Mouse (Mus musculus) forebrain, embryonic 13.5 days (tissue): ENCODE measurements at regions not wholly inside any gene's neighbourhood (a gene's known extent, or its start where the extent isn't known, plus 50 kb on each side); places are given as distances from the start of the nearest gene placed in this dataset.

Source experiments
- ATAC-seq: fragments of 200-750 bp; cut with Nextera tagmentation; 2 replicates; pipeline ENCODE4 v1.8.0; 2017
- H3K27ac ChIP-seq: fragments of 300-500 bp; sonication (generic); 2 replicates; pipeline ENCODE4 v1.5.1; 2015; ENCODE audit warnings: inconsistent platforms, mild to moderate bottlenecking, moderate library complexity
- H3K27me3 ChIP-seq: fragments of 300-500 bp; sonication (generic); 2 replicates; pipeline ENCODE4 v1.6.1; 2015; ENCODE audit warnings: mild to moderate bottlenecking, inconsistent platforms
- H3K36me3 ChIP-seq: fragments of 300-500 bp; sonication (generic); 2 replicates; pipeline ENCODE4 v1.6.1; 2015; ENCODE audit warnings: mild to moderate bottlenecking, inconsistent platforms; ENCODE audit not compliant: poor library complexity, severe bottlenecking
- H3K4me1 ChIP-seq: fragments of 300-500 bp; sonication (generic); 2 replicates; pipeline ENCODE4 v1.6.1; 2015; ENCODE audit warnings: inconsistent platforms
- H3K4me2 ChIP-seq: fragments of 300-500 bp; sonication (generic); 2 replicates; pipeline ENCODE4 v1.6.1; 2015; ENCODE audit warnings: inconsistent platforms, mild to moderate bottlenecking, moderate library complexity
- H3K4me3 ChIP-seq: fragments of 300-500 bp; sonication (generic); 2 replicates; pipeline ENCODE4 v1.5.1; 2015; ENCODE audit warnings: mild to moderate bottlenecking, inconsistent platforms
- H3K9ac ChIP-seq: fragments of 300-500 bp; sonication (generic); 2 replicates; pipeline ENCODE4 v1.6.1; 2015; ENCODE audit warnings: mild to moderate bottlenecking, inconsistent platforms
- H3K9me3 ChIP-seq: fragments of 300-500 bp; sonication (generic); replicated peaks from 2 replicates; pipeline ENCODE4 v1.6.1; 2016; ENCODE audit warnings: inconsistent platforms
- WGBS: fragments of 180-500 bp; shearing (Covaris S2); methylation state at CpG from one replicate; pipeline ENCODE4 v1.1.7; 2015; 5-methylcytosine and 5-hydroxymethylcytosine counted together

GRCm38 (mm10) chr9:80683030-80683692 lies 217.9 kb upstream of the Impg1 start:
- WGBS = 78% methylated on average over 5 of the region's 5 CpGs

GRCm38 (mm10) chr9:80681709-80682108 lies 216.4 kb upstream of the Impg1 start:
- WGBS = 96% methylated on average over 2 of the region's 2 CpGs
- Histone ChIP-seq H3K27me3 (no peaks in the 10 kb centered on the region), H3K4me3 (no peak overlapping the region), H3K9me3 (no peaks in the 10 kb centered on the region), H3K4me1 (no peaks in the 10 kb centered on the region), H3K9ac (no peak overlapping the region), H3K36me3 (no peaks in the 10 kb centered on the region), H3K4me2 (no peak overlapping the region), H3K27ac (no peak overlapping the region)
- ATAC-seq = no peak

More at GRCm38 (mm10) chr9:80683030-80683692, 217.9 kb upstream of the Impg1 start:
- Histone ChIP-seq H3K27ac (no peak overlapping the region), H3K9me3 (no peaks in the 10 kb centered on the region), H3K4me1 (no peaks in the 10 kb centered on the region), H3K4me3 (no peak overlapping the region), H3K9ac (no peak overlapping the region), H3K4me2 (no peak overlapping the region), H3K36me3 (no peaks in the 10 kb centered on the region), H3K27me3 (no peaks in the 10 kb centered on the region)
- no peak for ATAC-seq

GRCm38 (mm10) chr9:80671483-80671882 lies 206.2 kb upstream of the Impg1 start:
- Histone ChIP-seq H3K4me3 (no peak overlapping the region), H3K9ac (no peak overlapping the region), H3K4me1 (no peaks in the 10 kb centered on the region), H3K27me3 (no peaks in the 10 kb centered on the region), H3K27ac (no peak overlapping the region), H3K9me3 (no peaks in the 10 kb centered on the region), H3K4me2 (no peak overlapping the region), H3K36me3 (no peaks in the 10 kb centered on the region)
- 97% methylated on average over 1 of the region's 1 CpGs for WGBS
- no peak for ATAC-seq

DNA sequence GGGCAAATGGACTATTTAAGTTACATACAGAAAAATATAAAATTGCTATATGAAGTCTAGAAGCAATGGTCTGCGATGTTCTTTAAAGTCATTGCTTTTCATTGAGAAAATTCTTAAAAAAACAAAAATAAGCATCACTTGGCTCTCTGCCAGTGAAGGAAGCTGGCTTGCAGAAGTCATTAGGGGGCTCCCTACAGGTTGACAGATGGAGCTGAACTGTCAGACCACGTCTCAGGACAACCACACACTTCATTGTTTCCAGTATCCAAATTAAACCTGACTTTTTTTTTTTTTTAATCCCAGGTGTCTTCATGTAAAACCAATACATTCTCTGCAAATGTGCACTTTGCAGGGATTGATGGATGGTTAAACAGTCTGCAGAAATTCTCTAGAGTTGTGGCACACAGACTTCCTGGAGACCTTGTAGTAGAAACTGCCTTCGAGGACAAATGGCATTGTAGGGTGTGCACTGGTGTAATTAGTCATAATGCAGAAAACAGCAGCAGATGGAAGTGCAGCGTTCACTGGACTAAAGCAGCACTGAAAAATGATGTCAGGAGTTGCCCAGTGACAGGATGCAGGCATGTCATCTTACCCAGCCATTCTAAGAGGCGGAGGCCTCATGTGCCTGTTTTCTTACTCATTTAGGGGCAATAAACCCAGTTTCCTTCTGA lies 203.4 kb upstream of the Impg1 start:
- H3K27ac ChIP-seq = no peak overlapping the region
- H3K4me3 ChIP-seq = no peak overlapping the region
- no peak overlapping the region for H3K4me2 ChIP-seq
- 0 out of 2 replicates have a peak, but pooled peaks have one; percentile 19 for ATAC-seq
- no peaks in the 10 kb centered on the region for H3K9me3 ChIP-seq
- H3K4me1 ChIP-seq = no peaks in the 10 kb centered on the region
- no peaks in the 10 kb centered on the region for H3K27me3 ChIP-seq
- 74% methylated on average over 5 of the region's 5 CpGs for WGBS
- no peak overlapping the region for H3K9ac ChIP-seq
- H3K36me3 ChIP-seq = no peaks in the 10 kb centered on the region

DNA sequence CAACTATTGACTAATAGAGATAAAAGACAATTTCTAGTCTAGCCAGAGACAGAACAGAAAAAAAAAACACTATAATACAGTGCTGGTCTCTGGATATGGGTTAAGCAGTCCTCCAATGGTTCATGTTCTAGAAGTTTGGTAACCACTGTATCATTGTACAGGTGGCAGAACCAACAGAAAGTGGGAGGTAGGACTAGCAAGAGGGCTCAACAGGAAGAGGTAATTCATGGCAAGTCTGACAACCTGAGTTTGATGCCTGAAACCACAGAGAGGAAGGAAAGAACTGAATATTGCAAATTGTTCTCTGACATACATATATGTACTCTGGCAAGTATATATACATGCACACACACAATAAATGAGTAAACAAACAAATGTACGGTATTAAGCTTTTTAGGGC lies 193.5 kb upstream of the Impg1 start:
- H3K27me3 ChIP-seq = no peaks in the 10 kb centered on the region
- H3K4me1 ChIP-seq = no peaks in the 10 kb centered on the region
- H3K9ac ChIP-seq = no peak overlapping the region
- H3K4me2 ChIP-seq = no peak overlapping the region
- H3K36me3 ChIP-seq = no peaks in the 10 kb centered on the region
- no peak overlapping the region for H3K27ac ChIP-seq
- WGBS = 90% methylated on average over 1 of the region's 1 CpGs
- ATAC-seq = no peak
- H3K9me3 ChIP-seq = no peaks in the 10 kb centered on the region
- H3K4me3 ChIP-seq = no peak overlapping the region

GRCm38 (mm10) chr9:80615114-80615513 lies 149.8 kb upstream of the Impg1 start:
- H3K9ac ChIP-seq = no peak overlapping the region
- H3K4me1 ChIP-seq = no peaks in the 10 kb centered on the region
- no peak overlapping the region for H3K4me3 ChIP-seq
- H3K27me3 ChIP-seq = no peaks in the 10 kb centered on the region
- no peaks in the 10 kb centered on the region for H3K36me3 ChIP-seq
- no peak overlapping the region for H3K4me2 ChIP-seq
- H3K27ac ChIP-seq = no peak overlapping the region
- H3K9me3 ChIP-seq = no peaks in the 10 kb centered on the region
- ATAC-seq = no peak
- WGBS = 64% methylated on average over 3 of the region's 3 CpGs

GRCm38 (mm10) chr9:80600019-80600418 lies 134.7 kb upstream of the Impg1 start:
- no peak for ATAC-seq
- Histone ChIP-seq H3K4me3 (no peak overlapping the region), H3K27me3 (no peaks in the 10 kb centered on the region), H3K9ac (no peak overlapping the region), H3K4me1 (no peaks in the 10 kb centered on the region), H3K4me2 (no peak overlapping the region), H3K36me3 (no peaks in the 10 kb centered on the region), H3K9me3 (no peaks in the 10 kb centered on the region), H3K27ac (no peak overlapping the region)

DNA sequence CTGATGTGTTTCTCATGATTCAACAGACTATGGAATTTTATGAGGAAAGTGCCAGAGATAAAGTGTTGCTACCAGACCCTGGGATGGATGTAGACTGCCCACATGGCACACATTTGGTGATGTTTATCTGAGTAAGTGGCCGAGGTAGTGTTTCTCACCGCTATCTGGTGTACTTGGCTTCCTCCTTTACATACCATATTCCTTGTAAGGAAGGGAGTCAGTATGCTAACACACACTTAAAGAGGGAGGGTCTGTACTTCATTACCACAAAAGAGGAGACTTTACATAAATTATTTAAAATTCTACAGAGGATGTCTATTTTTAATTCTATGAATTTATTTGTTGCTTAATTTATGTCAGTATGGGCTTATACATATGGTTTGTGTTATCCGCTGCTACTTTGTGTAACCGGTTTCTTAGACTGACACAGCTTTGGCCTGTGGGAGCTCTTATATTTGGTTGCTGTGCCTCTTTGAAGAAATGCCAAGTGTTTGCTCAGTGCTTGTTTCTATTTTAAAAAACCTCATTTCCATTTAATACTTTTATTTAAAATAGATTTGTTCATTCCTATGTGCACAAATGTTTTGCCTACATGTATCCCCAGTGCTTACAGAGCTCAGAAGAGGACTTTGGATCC lies 100.2 kb upstream of the Impg1 start:
- no peaks in the 10 kb centered on the region for H3K9me3 ChIP-seq
- no peak overlapping the region for H3K9ac ChIP-seq
- H3K27ac ChIP-seq = no peak overlapping the region
- H3K4me1 ChIP-seq = no peaks in the 10 kb centered on the region
- no peak for ATAC-seq
- no peak overlapping the region for H3K4me2 ChIP-seq
- H3K4me3 ChIP-seq = no peak overlapping the region
- H3K27me3 ChIP-seq = no peaks in the 10 kb centered on the region
- 95% methylated on average over 4 of the region's 4 CpGs for WGBS
- no peaks in the 10 kb centered on the region for H3K36me3 ChIP-seq

DNA sequence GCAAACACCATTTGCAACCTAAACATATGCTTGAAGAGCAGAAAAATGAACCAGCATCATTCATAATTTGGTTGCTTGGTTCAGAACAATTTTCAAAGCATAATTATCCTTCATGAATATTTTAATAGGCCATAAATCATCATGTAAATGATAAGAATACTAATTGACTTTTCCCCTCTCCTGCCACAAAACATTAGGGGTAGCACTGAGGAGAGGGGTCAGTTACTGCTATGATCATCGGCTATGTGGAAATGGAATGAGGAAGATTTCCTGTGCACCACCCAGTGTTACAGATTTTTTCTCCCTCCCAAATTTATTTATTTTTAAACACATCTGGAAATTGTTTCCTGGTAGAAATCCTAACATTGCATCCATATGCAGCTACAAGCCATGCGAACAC lies 98.4 kb upstream of the Impg1 start:
- no peak overlapping the region for H3K4me3 ChIP-seq
- H3K9ac ChIP-seq = no peak overlapping the region
- no peaks in the 10 kb centered on the region for H3K27me3 ChIP-seq
- H3K27ac ChIP-seq = no peak overlapping the region
- ATAC-seq = no peak
- no peaks in the 10 kb centered on the region for H3K9me3 ChIP-seq
- no peaks in the 10 kb centered on the region for H3K4me1 ChIP-seq
- H3K36me3 ChIP-seq = no peaks in the 10 kb centered on the region
- WGBS = 96% methylated on average over 2 of the region's 2 CpGs
- no peak overlapping the region for H3K4me2 ChIP-seq

GRCm38 (mm10) chr9:80555531-80556067 lies 90.3 kb upstream of the Impg1 start:
- Histone ChIP-seq H3K4me2 (no peak overlapping the region), H3K4me3 (no peak overlapping the region), H3K9ac (no peak overlapping the region), H3K27me3 (no peaks in the 10 kb centered on the region), H3K27ac (no peak overlapping the region), H3K4me1 (no peaks in the 10 kb centered on the region), H3K9me3 (no peaks in the 10 kb centered on the region), H3K36me3 (no peaks in the 10 kb centered on the region)
- ATAC-seq = no peak
- 56% methylated on average over 1 of the region's 1 CpGs for WGBS
